Mouse (Mus musculus) lung, postnatal 4 days (tissue): ENCODE measurements around the gene Vkorc1.
"Not testable (repeated sequence)": the region's sequence is repeated elsewhere in the genome, so short reads cannot be mapped to it uniquely, and the experiment has no call there.

ENCODE experiments used
- DNase-seq, 2 experiments: peaks; one replicate each; pipeline ENCODE4 v3.0.0; 2021

The Vkorc1 gene

GRCm38 (mm10) chr7:127912938-127913337 lies 17.5 kb upstream of the Vkorc1 start:
- no peak for DNase-seq

DNA sequence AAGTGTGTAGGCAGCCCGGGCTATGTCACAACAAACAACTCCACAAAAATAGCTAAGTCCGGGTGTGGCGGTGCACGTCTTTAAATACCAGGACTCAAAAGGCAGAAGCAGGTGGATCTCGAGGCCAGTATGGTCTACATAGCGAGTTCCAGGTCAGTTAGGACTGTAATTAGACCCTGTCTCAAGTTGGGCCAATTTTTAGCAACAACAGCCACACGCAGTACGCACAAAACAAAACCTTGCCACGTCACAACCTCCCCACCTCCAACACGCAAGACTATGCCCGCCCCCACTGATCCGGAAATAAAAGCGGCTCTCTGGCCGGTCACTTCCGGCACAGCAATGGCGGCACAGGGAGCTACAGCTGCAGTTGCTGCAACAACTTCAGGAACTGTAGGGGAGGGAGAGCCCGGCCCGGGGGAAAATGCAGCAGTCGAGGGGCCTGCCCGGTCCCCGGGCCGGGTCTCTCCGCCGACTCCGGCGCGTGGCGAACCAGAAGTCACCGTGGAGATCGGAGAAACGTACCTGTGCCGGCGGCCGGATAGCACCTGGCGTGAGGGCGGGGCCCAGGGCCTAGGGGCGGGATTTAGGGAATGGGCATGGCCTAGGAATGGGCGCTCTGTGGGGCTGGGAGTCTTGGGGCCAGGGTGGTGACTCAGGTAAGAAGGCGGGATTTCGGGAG lies 16.9 kb upstream of the Vkorc1 start, which contains the start of gene Kat8:
Gene Kat8, plus strand, starts transcription at position 327 of the 682 bp plus-strand sequence.
- DNase-seq, result peak; percentile 90 to 92

DNA sequence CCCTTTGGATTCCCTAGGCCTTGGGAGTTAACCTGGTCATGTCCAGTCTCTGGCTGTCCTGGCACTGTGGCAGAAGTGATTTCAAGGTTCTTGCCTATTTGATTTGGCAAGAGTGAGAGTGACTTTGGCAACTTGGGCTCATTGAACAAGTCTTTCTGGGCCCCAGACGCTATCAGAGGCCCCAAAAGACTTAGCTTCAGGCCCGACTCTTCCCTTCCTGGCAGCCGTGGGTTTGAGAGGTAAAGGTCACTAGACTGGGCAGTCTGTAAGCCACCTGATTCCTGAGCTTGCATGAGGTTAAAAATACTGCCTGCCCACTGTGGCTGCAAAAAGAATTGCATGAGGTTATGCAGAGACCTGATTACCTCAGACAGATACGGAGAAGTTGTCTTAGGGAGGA lies 13.2 kb upstream of the Vkorc1 start:
- DNase-seq, result no peak

DNA sequence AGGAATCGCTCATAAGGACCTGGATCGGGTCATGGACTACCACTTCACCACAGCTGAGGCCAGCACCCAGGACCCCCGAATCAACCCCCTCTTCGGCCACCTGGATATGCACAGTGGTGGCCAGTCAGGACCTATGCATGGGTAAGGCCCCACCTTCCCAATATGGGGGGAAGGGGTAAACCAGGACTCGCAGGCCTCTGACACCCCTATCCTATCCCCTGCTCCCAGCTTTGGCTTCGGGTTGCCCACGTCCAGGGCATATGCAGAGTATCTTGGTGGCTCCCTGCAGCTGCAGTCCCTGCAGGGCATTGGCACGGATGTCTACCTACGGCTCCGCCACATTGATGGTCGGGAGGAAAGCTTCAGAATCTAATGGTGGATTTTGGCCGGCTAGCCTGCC lies 12.5 kb upstream of the Vkorc1 start:
- DNase-seq, result no peak

DNA sequence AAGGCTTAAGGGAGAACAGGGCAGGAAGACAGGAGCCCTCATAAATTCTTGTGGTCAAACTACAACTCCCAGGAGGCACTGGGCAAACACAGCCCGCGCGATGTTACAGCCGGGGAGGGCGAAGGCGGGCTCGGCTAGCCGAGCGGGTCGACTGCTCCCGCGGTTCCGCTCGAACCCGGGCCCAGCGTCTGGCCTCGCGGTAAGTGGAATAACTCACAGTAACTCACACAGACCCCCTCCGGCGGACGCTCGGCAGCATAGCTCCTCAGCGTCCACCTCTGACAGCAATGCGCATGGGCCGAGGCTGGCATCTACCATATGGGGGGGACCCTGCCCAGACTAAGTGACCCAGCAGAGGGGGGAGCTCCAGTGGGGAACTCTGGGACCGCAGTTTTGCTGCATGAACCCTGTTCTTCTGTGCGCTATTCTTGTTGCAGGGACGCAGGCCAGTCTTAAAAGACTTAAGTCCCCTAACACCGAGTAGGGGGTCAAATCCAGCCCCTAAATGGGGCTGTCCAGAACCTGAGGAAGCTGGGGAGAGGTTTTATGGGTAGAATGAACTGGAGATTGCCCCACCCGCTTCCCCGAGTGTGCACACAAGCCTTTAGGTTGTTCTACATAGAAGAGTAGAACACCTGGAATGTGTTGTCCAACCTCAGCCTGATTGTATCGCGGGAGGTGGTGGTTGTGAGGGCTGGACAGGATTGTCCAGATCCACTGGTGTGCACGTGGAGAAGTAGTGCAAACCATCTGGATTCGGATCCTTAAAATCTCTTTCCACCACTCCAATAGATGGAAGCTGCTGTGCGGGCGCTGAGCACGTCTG lies 8.8 kb upstream of the Vkorc1 start, which contains the start of gene Bckdk:
Gene Bckdk, plus strand, starts transcription at position 112 of the 826 bp plus-strand sequence.
- peak; percentile 86 to 89 for DNase-seq

- no peak for DNase-seq
Observed at GRCm38 (mm10) chr7:127901772-127902171, 6.4 kb upstream of the Vkorc1 start.

DNA sequence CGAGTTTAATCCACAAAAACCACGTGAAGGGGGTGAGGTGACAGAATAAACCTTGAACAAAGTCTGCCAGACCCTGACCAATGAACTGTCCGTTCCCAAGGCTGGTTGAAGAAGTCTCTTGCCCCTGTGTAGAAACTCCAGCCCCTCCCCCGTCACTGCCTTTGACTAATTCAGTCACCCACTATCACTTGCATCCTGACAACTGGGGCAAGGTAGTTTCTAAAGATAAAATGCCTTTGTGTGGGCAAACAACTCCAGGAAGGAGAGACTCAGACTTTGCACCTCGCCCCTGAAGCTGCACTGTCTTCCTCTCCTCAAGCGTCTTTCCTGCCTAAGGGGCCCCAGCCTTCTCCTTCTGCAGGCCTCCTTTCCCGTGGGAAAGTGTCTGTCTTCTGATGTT lies 4.6 kb upstream of the Vkorc1 start:
- DNase-seq, result no peak

- no peak for DNase-seq
Observed at GRCm38 (mm10) chr7:127898179-127898956, 3.0 kb upstream of the Vkorc1 start.

DNA sequence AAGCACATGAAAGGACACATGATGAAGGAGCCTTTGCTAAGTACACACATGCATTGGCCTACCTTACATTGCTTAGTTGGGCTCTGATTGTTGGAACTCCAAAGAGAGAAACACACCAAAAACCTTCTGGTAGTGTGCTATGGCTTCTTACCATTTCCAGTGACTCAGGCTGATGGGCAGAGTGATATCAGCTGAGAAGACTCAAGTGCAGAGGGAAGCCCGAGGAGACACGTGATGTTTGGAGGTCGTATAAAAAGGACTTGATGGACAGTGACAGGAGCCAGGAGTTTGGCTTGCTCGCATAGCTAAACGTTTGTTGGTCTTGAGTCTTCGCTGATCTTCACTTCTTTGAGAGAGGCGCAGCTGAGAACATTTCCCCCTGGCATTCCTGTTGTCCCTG lies 2.1 kb upstream of the Vkorc1 start:
- no peak for DNase-seq

DNA sequence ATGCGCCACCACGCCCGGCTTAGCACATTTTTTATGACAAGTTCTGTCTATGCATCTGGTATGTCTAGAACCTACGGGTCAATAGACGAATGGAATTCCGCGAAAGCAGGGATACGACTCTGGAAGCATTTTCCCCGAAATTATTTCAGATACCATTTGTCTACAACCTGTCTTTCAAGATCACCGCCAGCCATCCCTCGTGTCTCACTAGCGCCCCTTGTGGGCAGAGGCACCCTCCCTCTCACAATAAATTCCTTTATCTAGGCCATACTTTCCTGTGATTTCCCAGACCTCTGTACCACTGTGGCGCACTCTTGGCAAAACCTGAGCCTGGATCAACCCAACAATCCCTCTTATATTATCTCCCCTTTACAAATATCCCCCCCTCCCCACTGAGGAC lies 967 bp upstream of the Vkorc1 start:
- peak; percentile 51 to 72 for DNase-seq

- DNase-seq, result not testable (repeated sequence)
Observed at GRCm38 (mm10) chr7:127895891-127896290, 474 bp upstream of the Vkorc1 start.

- no peak for DNase-seq
Observed at GRCm38 (mm10) chr7:127894480-127894879, 937 bp downstream of the Vkorc1 start.

DNA sequence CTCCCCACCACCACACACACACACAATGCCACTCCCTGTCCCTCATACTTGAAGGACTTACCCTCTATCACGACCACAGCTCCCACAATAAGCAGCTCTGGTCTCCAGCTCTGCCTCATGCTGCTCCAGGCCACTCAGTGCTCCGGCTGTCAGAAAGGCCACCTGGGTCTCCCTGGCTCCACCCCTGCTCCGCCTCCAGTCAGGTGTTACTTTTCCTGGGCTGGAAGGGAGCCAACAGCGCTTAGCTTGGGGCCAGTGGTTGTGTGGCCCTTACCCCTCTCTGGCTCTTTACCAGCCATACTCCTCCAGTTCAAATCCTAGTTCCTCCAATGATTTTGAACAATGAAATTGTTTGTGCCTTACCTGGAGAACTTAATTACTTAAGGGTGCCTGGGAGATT lies 4.6 kb downstream of the Vkorc1 start, which contains the start of gene Prss53:
Gene Prss53, minus strand, starts transcription at position 173 of the 400 bp plus-strand sequence.
- DNase-seq, result peak; percentile 30 to 55

DNA sequence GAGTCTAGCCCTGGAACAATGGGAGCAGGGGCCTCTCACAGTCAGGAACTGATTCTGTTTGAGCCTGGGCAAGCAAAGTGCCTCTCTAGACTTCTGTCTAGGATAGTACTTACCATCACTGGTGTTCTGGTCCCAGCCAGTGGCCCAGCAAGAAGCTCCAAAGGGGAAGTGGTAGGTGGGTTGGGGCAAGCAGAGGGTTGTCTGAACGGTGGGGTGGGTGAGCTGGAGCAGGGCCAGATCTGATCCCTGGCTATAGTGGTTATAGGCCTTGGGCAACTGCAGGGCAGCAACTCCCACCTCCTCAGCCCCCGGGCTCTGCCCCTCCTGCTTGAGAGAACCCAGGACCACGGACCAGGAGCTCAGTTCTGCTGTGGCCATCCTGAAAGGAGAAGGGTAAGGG lies 6.6 kb downstream of the Vkorc1 start:
- DNase-seq, result no peak

DNA sequence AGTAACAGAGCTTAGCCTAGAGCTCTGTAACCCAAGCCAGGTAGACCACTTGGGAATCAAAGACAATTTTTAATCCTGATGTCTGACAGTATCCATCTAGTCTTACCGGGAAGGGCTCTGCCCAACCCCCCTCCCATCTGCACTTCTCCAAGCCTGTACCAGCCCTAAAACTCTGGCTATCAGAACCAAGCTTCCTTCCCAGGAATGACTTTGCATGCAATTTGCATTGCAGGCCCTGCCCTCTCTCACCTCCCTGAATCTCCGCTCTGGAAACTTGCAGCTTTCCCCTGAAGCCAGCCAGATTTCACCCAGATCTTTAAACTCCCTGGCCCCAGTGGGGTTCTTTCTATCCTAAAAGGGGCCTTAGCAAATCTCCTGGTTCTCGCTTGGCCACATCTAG lies 7.6 kb downstream of the Vkorc1 start:
- DNase-seq, result no peak

- DNase-seq, result no peak
Observed at GRCm38 (mm10) chr7:127887191-127887590, 8.2 kb downstream of the Vkorc1 start.

DNA sequence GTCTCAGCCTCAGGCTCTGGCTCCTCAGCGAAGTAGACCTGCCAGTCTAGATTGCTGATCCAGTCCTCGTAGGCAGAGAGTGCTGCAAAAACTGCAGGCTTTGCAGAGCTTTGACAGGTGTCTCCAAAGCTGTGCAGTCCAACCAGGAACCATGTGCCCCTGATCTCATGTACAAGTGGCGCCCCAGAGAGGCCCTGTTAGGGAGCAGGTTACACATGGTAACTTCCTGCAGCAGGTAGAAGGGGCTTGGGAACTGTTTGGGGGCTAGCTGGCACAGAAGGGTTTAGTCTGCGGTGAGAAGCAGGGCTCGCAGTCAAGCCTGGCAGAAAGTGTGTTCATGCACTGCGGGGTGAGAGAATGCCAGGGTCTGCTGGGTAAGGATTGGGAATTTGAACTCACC lies 8.9 kb downstream of the Vkorc1 start:
- no peak for DNase-seq

- peak; percentile 59 to 86 for DNase-seq
Observed at GRCm38 (mm10) chr7:127885951-127886350, 9.5 kb downstream of the Vkorc1 start.

GRCm38 (mm10) chr7:127880431-127880830 lies 15.0 kb downstream of the Vkorc1 start:
- DNase-seq, result no peak

DNA sequence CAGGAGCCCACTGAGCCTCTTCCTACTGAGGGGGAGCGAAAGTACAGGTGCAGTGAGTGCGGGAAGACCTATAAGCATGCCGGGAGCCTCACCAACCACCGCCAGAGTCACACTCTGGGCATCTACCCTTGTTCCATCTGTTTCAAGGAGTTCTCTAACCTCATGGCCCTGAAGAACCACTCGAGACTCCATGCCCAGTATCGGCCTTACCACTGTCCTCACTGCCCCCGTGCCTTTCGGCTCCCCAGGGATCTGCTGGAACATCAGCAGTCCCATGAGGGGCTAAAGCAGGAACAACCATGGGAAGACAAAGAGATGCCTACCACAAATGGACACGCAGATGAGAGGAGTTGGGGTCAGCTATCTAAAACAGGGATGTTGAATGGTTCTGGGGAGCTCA lies 16.1 kb downstream of the Vkorc1 start:
- no peak for DNase-seq

- peak; percentile 93 to 94 for DNase-seq
Observed at GRCm38 (mm10) chr7:127876467-127877348, 18.7 kb downstream of the Vkorc1 start, which contains the start of gene Zfp668. Gene Zfp668 (minus strand): TSS chr7:127876828.

DNA sequence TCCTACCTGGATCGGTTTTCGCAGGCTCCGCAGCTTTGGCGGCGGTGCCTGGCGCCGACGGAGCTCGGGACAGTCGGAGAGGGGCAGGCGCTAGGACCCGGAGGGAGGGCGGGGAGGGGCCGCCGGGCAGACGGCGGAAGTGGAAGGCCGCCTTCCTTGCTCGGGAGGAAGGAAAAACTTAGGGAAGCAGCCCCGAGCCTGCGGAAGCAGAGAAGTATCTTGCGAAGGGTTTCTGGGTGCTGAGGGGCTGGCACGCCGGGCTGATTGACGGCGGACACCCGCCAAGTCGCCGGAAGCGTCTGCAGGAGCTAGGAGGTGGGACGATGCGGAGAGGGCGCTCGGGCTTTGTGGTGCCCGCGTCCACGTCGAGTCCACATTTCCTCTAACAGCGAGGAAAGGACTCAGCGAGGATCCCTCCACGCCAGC lies 19.4 kb downstream of the Vkorc1 start, which contains the start of gene Zfp646:
Gene Zfp646, plus strand, starts transcription at position 181 of the 426 bp plus-strand sequence.
- peak; percentile 83 to 87 for DNase-seq
